Mouse (Mus musculus): ENCODE measurements around the gene Prdm1.
A peak's percentile ranks its signal among the peaks of the same experiment; 100 is the strongest.

Gene Prdm1

GRCm38 (mm10) chr10:44528291-44529082, at the start of gene Prdm1:
Prdm1 (minus strand) TSS chr10:44528501.
- no peak for DNase-seq (ENCODE audit: low read depth in 1 of 2, low spot score in 2 of 2)

GRCm38 (mm10) chr10:44565971-44566370, 37.7 kb upstream of the Prdm1 start:
- no peak for DNase-seq (ENCODE audit: low read depth in 1 of 2, low spot score in 2 of 2)

- DNase-seq (ENCODE audit: low read depth in 1 of 2, low spot score in 2 of 2), result no peak
Measured at GRCm38 (mm10) chr10:44565109-44565508, 36.8 kb upstream of the Prdm1 start.

- DNase-seq (ENCODE audit: low read depth in 1 of 2, low spot score in 2 of 2), result no peak
Measured at GRCm38 (mm10) chr10:44556845-44557244, 28.5 kb upstream of the Prdm1 start.

GRCm38 (mm10) chr10:44555317-44555716, 27.0 kb upstream of the Prdm1 start:
- no peak for DNase-seq (ENCODE audit: low read depth in 1 of 2, low spot score in 2 of 2)

GRCm38 (mm10) chr10:44553648-44554047, 25.3 kb upstream of the Prdm1 start:
- no peak for DNase-seq (ENCODE audit: low read depth in 1 of 2, low spot score in 2 of 2)

GRCm38 (mm10) chr10:44539033-44539578, 10.8 kb upstream of the Prdm1 start:
- peak; percentile 7 to 34 for DNase-seq (ENCODE audit: low read depth in 1 of 2, low spot score in 2 of 2)

- no peak for DNase-seq (ENCODE audit: low read depth in 1 of 2, low spot score in 2 of 2)
Measured at GRCm38 (mm10) chr10:44538137-44538536, 9.8 kb upstream of the Prdm1 start.

- no peak for DNase-seq (ENCODE audit: low read depth in 1 of 2, low spot score in 2 of 2)
Measured at GRCm38 (mm10) chr10:44530067-44530360, 1.7 kb upstream of the Prdm1 start.

- DNase-seq (ENCODE audit: low read depth in 1 of 2, low spot score in 2 of 2), result peak; percentile 3 to 61
Measured at GRCm38 (mm10) chr10:44529218-44530066, 1.1 kb upstream of the Prdm1 start.

- DNase-seq (ENCODE audit: low read depth in 1 of 2, low spot score in 2 of 2), result no peak
Measured at GRCm38 (mm10) chr10:44527651-44528050, 650 bp downstream of the Prdm1 start.

- no peak for DNase-seq (ENCODE audit: low read depth in 1 of 2, low spot score in 2 of 2)
Measured at GRCm38 (mm10) chr10:44526751-44527591, 1.3 kb downstream of the Prdm1 start.

- no peak for DNase-seq (ENCODE audit: low read depth in 1 of 2, low spot score in 2 of 2)
Measured at GRCm38 (mm10) chr10:44520189-44520588, 8.1 kb downstream of the Prdm1 start.

GRCm38 (mm10) chr10:44518631-44519030, 9.7 kb downstream of the Prdm1 start:
- no peak for DNase-seq (ENCODE audit: low read depth in 1 of 2, low spot score in 2 of 2)

GRCm38 (mm10) chr10:44513108-44513507, 15.2 kb downstream of the Prdm1 start:
- DNase-seq (ENCODE audit: low read depth in 1 of 2, low spot score in 2 of 2), result no peak

- no peak for DNase-seq (ENCODE audit: low read depth in 1 of 2, low spot score in 2 of 2)
Measured at GRCm38 (mm10) chr10:44511029-44511428, 17.3 kb downstream of the Prdm1 start.

GRCm38 (mm10) chr10:44508649-44509048, 19.7 kb downstream of the Prdm1 start:
- DNase-seq (ENCODE audit: low read depth in 1 of 2, low spot score in 2 of 2), result no peak

GRCm38 (mm10) chr10:44507984-44508383, 20.3 kb downstream of the Prdm1 start:
- DNase-seq (ENCODE audit: low read depth in 1 of 2, low spot score in 2 of 2), result no peak

GRCm38 (mm10) chr10:44502891-44503290, 25.4 kb downstream of the Prdm1 start:
- no peak for DNase-seq (ENCODE audit: low read depth in 1 of 2, low spot score in 2 of 2)

- no peak for DNase-seq (ENCODE audit: low read depth in 1 of 2, low spot score in 2 of 2)
Measured at GRCm38 (mm10) chr10:44499897-44500519, 28.3 kb downstream of the Prdm1 start.
